Mouse (Mus musculus) CD8-positive naive resting alpha-beta T cell, adult 2 months (primary cell): ENCODE results near the gene Snn.

ENCODE experiments used
- DNase-seq, 2 experiments: peaks; one replicate each; pipeline ENCODE4 v3.0.0; 2022; ENCODE audit warnings: low read depth in 2 of 2, low spot score in 2 of 2

Snn gene

GRCm38 (mm10) chr16:11078216-11078869 lies 17.6 kb downstream of the Snn start:
- DNase-seq, result no peak

DNA sequence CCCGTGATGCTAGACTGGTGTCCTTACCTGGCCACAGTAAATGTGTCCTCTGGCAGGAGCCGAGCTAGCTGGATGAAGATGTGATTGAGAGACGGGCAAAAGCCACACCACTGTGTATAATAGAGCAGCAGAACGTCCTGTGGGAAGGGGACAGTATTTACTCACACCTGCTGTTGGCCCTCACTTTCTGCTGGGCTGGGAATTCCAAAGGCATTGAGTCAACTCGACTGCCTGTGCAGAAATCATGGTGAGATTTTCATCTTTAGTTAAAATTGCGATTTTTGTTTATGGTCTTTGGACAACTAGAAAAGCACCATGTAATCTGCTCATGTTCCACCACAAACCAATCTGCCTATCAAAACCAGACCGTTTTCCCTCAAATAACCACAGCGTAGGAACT lies 23.4 kb downstream of the Snn start:
- DNase-seq, result no peak

DNA sequence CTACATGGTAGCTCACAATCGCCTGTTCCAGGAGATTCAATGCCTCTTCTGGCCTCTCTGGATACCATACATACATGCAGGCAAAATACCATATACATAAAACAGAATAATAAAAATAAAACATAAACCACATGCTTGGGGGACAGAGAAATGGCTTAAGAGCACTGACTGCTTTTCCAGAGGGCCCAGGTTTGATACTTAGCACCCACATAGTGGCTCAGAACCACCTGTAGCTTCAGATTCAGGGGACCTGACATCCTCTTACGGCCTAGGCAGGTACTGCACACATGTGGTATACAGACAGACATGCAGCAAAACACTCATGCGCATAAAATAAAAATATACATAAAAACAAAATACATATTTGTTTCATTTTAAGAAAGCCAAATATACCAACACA lies 25.6 kb downstream of the Snn start:
- no peak for DNase-seq

GRCm38 (mm10) chr16:11086856-11087588 lies 26.3 kb downstream of the Snn start:
- no peak for DNase-seq

- no peak for DNase-seq
These were observed 30.3 kb downstream of the Snn start for GRCm38 (mm10) chr16:11090836-11091570.

DNA sequence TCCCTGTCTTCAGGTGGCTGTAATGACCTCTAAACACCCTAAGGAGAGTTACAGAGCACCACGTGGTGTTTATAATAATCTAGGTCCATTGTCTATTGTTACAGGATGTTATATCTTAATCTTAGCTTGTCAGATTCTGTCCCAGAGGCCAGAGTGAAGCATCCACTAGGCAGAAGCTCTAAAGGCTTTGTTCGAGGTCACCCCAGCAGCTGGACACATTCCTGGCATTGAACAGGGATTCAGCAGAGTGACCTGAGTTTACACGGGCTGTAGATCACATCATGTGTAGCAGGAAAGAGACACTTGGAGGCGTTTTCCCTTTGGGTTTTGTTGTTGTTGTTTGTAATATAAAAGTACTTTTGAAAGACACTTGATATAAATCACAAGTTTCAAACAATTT lies 31.3 kb downstream of the Snn start:
- DNase-seq, result no peak

DNA sequence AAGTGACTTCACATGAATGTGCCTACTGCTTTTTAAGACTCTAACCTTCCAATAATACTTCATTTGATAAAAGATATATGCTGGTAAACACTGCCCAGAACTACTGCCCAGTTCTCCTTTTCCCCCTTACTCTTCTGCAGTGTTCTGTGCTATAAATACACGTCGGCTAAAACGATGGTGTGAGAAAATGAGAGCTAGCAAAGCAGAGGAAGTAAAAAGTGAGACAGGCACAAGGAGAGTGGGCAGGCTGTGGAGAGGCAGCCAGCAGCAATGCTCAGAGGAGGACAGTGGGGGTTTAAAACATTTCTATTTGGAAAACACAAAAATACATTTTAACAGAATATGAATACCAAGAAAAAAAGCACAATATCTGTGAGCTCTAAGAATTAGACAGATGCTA lies 31.8 kb downstream of the Snn start:
- DNase-seq, result no peak

- DNase-seq, result no peak
These were observed 33.1 kb downstream of the Snn start for GRCm38 (mm10) chr16:11093717-11094386.

DNA sequence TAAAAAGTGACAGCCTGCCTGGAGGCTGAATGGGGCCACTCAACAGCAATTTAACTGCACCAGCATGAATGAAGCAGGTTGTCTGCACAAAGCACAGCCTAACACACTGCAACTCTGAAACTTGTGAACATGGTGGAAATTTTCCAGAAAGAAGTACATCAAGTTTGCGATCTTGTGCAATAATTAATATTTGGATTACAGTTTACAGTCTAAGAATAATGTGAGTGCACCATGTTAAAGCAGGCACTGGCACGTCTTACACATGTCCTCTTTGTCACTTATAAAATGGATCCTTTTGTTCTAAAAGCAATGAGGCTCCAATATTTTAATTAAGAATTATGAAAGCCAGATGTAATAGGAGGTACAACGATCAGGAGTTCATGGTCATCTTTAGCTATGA lies 36.6 kb downstream of the Snn start:
- no peak for DNase-seq

GRCm38 (mm10) chr16:11104905-11105304 lies 44.2 kb downstream of the Snn start:
- no peak for DNase-seq

DNA sequence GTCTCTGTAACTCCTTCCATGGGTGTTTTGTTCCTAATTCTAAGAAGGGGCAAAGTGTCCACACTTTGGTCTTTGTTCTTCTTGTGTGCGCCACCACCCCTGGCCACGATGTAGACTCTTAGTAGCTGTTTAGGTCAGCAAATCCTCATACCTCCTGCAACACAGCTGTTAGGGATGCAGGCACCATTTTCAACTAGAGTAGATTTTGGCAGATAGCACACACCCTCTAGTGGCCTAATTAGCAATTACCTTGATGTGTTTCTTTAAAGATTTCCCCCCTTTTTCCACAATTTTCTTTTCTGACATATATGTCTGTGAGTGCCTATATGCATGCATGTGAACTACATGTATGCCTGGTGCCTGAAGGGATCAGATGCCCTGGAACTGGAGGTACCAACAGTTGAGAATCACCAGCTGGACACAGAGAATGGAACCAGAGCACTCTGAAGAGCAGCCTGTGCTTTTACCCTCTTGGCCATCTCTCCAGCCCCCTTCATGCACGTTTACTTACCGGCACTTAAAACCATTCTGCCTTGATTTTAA lies 48.5 kb downstream of the Snn start:
- peak in 1 of 2 experiments; percentile 14 for DNase-seq

GRCm38 (mm10) chr16:11122625-11123024 lies 61.9 kb downstream of the Snn start:
- DNase-seq, result no peak

GRCm38 (mm10) chr16:11124110-11124509 lies 63.4 kb downstream of the Snn start:
- DNase-seq, result no peak
